Mouse (Mus musculus) lung, adult 2 months (tissue): ENCODE results near the gene Ptprt.

Source experiments
- CTCF ChIP-seq: fragments of 200-500 bp; IDR thresholded peaks from 2 replicates; pipeline ENCODE4 v1.5.1; 2011; ENCODE audit warnings: mild to moderate bottlenecking, low read length, control low read depth; ENCODE audit not compliant: insufficient read depth
- POLR2A ChIP-seq: fragments of 200-500 bp; IDR thresholded peaks from 2 replicates; pipeline ENCODE4 v1.6.1; 2011; ENCODE audit warnings: low read depth, mild to moderate bottlenecking, control low read depth, low read length, borderline replicate concordance; ENCODE audit errors: extremely low read depth

GRCm38 (mm10) chr2:162513072-162513471 is 147.9 kb downstream of the Ptprt start:
- TF ChIP-seq CTCF = no peak
- no peak for TF ChIP-seq POLR2A
